Mouse (Mus musculus): ENCODE measurements around the gene Eif3b. TPM values are rescaled to one million over a fixed set of nuclear protein-coding genes. Genes with fewer than 3 reads are reported as not detected.
"Not testable (repeated sequence)": the region's sequence is repeated elsewhere in the genome, so short reads cannot be mapped to it uniquely, and the experiment has no call there.

The Eif3b gene
- polyA plus RNA-seq, 1 experiment from 2014 or later, result 210 TPM

DNA sequence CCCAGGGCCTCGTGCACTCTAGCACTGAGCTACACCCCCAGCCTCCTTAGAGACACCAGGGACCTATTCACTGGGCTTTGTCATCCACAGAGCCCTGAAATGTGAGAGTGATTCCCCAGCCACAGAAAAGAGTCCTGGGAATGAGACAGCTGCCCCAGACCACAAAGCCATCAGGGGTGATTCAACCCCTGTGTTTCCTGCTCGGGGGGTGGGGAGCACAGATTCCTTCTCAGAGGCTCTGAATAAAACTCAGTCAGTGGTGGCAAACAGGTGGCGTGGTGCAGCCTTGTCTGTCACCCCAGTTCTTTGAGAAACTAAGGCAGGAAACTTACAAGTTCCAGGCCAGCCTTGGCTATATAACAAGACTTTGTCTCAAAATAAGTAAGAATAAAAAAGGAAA lies 42.3 kb downstream of the Eif3b start:
- 90% methylated on average over 3 of the region's 3 CpGs for WGBS
- no peak for DNase-seq (ENCODE audit: low spot score)
- no peak for ATAC-seq (ENCODE audit: insufficient number of reproducible peaks, low FRiP score, low TSS enrichment, low read depth)

GRCm38 (mm10) chr5:140463151-140463550 lies 44.0 kb downstream of the Eif3b start:
- H3K27me3 ChIP-seq (ENCODE audit: control insufficient read depth, insufficient read depth, low read length); H3K9me3 ChIP-seq (ENCODE audit: control insufficient read depth, low read length): not testable (repeated sequence)
- 88% methylated on average over 2 of the region's 2 CpGs for WGBS

More for the DNA sequence above, 42.3 kb downstream of the Eif3b start:
- H3K4me1 ChIP-seq (ENCODE audit: control insufficient read depth, insufficient read depth, low read length), result no peaks in the 10 kb centered on the region
- H3K27ac ChIP-seq (replicated peaks; ENCODE audit: low read depth, low read length), result no peak overlapping the region
- H3K4me2 ChIP-seq (ENCODE audit: low read depth, severe bottlenecking), result no peak overlapping the region
- H3K36me3 ChIP-seq (ENCODE audit: control insufficient read depth, insufficient read depth, low read length), result no peaks in the 10 kb centered on the region
- H3K27me3 ChIP-seq (ENCODE audit: control insufficient read depth, insufficient read depth, low read length), result no peaks in the 10 kb centered on the region
- no peak overlapping the region for H3K4me3 ChIP-seq (ENCODE audit: low read depth, low read length)
- H3K9ac ChIP-seq (ENCODE audit: low read length), result no peak overlapping the region
- H3K9me3 ChIP-seq (ENCODE audit: control insufficient read depth, low read length), result peaks cover 6% of the 10 kb centered on the region; the same call in 1 of the 2 replicates

GRCm38 (mm10) chr5:140464943-140465342 lies 45.8 kb downstream of the Eif3b start:
- Histone ChIP-seq H3K4me2 (ENCODE audit: low read depth, severe bottlenecking) (no peak overlapping the region), H3K4me1 (ENCODE audit: control insufficient read depth, insufficient read depth, low read length) (no peaks in the 10 kb centered on the region), H3K4me3 (ENCODE audit: low read depth, low read length) (no peak overlapping the region), H3K9ac (ENCODE audit: low read length) (no peak overlapping the region), H3K36me3 (ENCODE audit: control insufficient read depth, insufficient read depth, low read length) (no peaks in the 10 kb centered on the region), H3K27me3 (ENCODE audit: control insufficient read depth, insufficient read depth, low read length) (no peaks in the 10 kb centered on the region), H3K27ac (replicated peaks; ENCODE audit: low read depth, low read length) (no peak overlapping the region), H3K9me3 (ENCODE audit: control insufficient read depth, low read length) (peaks cover 6% of the 10 kb centered on the region; the same call in 1 of the 2 replicates)
- DNase-seq (ENCODE audit: low spot score), result no peak
- 78% methylated on average over 2 of the region's 2 CpGs for WGBS
- ATAC-seq (ENCODE audit: insufficient number of reproducible peaks, low FRiP score, low TSS enrichment, low read depth), result no peak

More at GRCm38 (mm10) chr5:140463151-140463550, 44.0 kb downstream of the Eif3b start:
- not testable (repeated sequence) for H3K4me1 ChIP-seq (ENCODE audit: control insufficient read depth, insufficient read depth, low read length); ATAC-seq (ENCODE audit: insufficient number of reproducible peaks, low FRiP score, low TSS enrichment, low read depth); H3K4me2 ChIP-seq (ENCODE audit: low read depth, severe bottlenecking); H3K27ac ChIP-seq (replicated peaks; ENCODE audit: low read depth, low read length); H3K36me3 ChIP-seq (ENCODE audit: control insufficient read depth, insufficient read depth, low read length); H3K4me3 ChIP-seq (ENCODE audit: low read depth, low read length); H3K9ac ChIP-seq (ENCODE audit: low read length); DNase-seq (ENCODE audit: low spot score)

DNA sequence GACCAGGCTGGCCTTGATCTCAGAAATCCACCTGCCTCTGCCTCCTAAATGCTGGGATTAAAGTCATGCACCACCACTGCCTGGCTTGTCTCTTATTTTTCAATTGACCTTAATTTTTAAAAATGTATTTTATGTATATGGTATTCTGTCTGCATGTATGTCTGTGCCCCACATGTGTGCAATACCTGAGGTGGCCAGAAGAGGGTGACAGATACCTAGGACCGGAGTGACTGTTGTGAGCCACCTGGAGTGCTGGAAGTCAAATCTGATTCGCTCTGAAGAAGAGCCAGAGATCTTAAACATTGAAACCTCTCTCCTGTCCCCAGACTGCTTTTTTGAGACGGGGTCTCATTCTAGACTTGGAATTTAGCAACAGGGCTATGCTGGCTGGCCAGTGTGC lies 53.2 kb downstream of the Eif3b start:
- DNase-seq (ENCODE audit: low spot score) (no peak), ATAC-seq (ENCODE audit: insufficient number of reproducible peaks, low FRiP score, low TSS enrichment, low read depth) (no peak)
- no peak overlapping the region for H3K27ac ChIP-seq (replicated peaks; ENCODE audit: low read depth, low read length)
- no peak overlapping the region for H3K9ac ChIP-seq (ENCODE audit: low read length)
- H3K36me3 ChIP-seq (ENCODE audit: control insufficient read depth, insufficient read depth, low read length), result no peaks in the 10 kb centered on the region
- H3K9me3 ChIP-seq (ENCODE audit: control insufficient read depth, low read length), result no peaks in the 10 kb centered on the region
- no peak overlapping the region for H3K4me3 ChIP-seq (ENCODE audit: low read depth, low read length)
- no peak overlapping the region for H3K4me2 ChIP-seq (ENCODE audit: low read depth, severe bottlenecking)
- H3K4me1 ChIP-seq (ENCODE audit: control insufficient read depth, insufficient read depth, low read length), result no peaks in the 10 kb centered on the region
- WGBS, result 75% methylated on average over 3 of the region's 3 CpGs
- no peaks in the 10 kb centered on the region for H3K27me3 ChIP-seq (ENCODE audit: control insufficient read depth, insufficient read depth, low read length)

- Histone ChIP-seq H3K36me3 (ENCODE audit: control insufficient read depth, insufficient read depth, low read length) (no peaks in the 10 kb centered on the region), H3K4me1 (ENCODE audit: control insufficient read depth, insufficient read depth, low read length) (no peaks in the 10 kb centered on the region), H3K27ac (replicated peaks; ENCODE audit: low read depth, low read length) (no peak overlapping the region), H3K27me3 (ENCODE audit: control insufficient read depth, insufficient read depth, low read length) (no peaks in the 10 kb centered on the region), H3K9me3 (ENCODE audit: control insufficient read depth, low read length) (no peaks in the 10 kb centered on the region), H3K4me2 (ENCODE audit: low read depth, severe bottlenecking) (no peak overlapping the region), H3K4me3 (ENCODE audit: low read depth, low read length) (no peak overlapping the region), H3K9ac (ENCODE audit: low read length) (no peak overlapping the region)
- DNase-seq (ENCODE audit: low spot score), result no peak
- 86% methylated on average over 4 of the region's 4 CpGs for WGBS
- ATAC-seq (ENCODE audit: insufficient number of reproducible peaks, low FRiP score, low TSS enrichment, low read depth), result no peak
These were observed 62.3 kb downstream of the Eif3b start for GRCm38 (mm10) chr5:140481458-140481857.

- Histone ChIP-seq H3K4me1 (ENCODE audit: control insufficient read depth, insufficient read depth, low read length) (no peaks in the 10 kb centered on the region), H3K27ac (replicated peaks; ENCODE audit: low read depth, low read length) (no peak overlapping the region), H3K9ac (ENCODE audit: low read length) (no peak overlapping the region), H3K27me3 (ENCODE audit: control insufficient read depth, insufficient read depth, low read length) (no peaks in the 10 kb centered on the region), H3K4me3 (ENCODE audit: low read depth, low read length) (no peak overlapping the region), H3K4me2 (ENCODE audit: low read depth, severe bottlenecking) (no peak overlapping the region), H3K36me3 (ENCODE audit: control insufficient read depth, insufficient read depth, low read length) (no peaks in the 10 kb centered on the region), H3K9me3 (ENCODE audit: control insufficient read depth, low read length) (no peaks in the 10 kb centered on the region)
- ATAC-seq (ENCODE audit: insufficient number of reproducible peaks, low FRiP score, low TSS enrichment, low read depth) (no peak), DNase-seq (ENCODE audit: low spot score) (no peak)
- 66% methylated on average over 6 of the region's 6 CpGs for WGBS
These were observed 72.0 kb downstream of the Eif3b start for GRCm38 (mm10) chr5:140491142-140491541.

- no peak overlapping the region for H3K9ac ChIP-seq (ENCODE audit: low read length)
- no peak overlapping the region for H3K4me3 ChIP-seq (ENCODE audit: low read depth, low read length)
- H3K27ac ChIP-seq (replicated peaks; ENCODE audit: low read depth, low read length), result no peak overlapping the region
- H3K36me3 ChIP-seq (ENCODE audit: control insufficient read depth, insufficient read depth, low read length), result no peaks in the 10 kb centered on the region
- no peak overlapping the region for H3K4me2 ChIP-seq (ENCODE audit: low read depth, severe bottlenecking)
- no peaks in the 10 kb centered on the region for H3K27me3 ChIP-seq (ENCODE audit: control insufficient read depth, insufficient read depth, low read length)
- no peak for DNase-seq (ENCODE audit: low spot score)
- no peak for ATAC-seq (ENCODE audit: insufficient number of reproducible peaks, low FRiP score, low TSS enrichment, low read depth)
- H3K4me1 ChIP-seq (ENCODE audit: control insufficient read depth, insufficient read depth, low read length), result no peaks in the 10 kb centered on the region
- H3K9me3 ChIP-seq (ENCODE audit: control insufficient read depth, low read length), result no peaks in the 10 kb centered on the region
- WGBS, result 21% methylated on average over 11 of the region's 11 CpGs
These were observed 73.6 kb downstream of the Eif3b start for GRCm38 (mm10) chr5:140492684-140493233.

Data from limb, embryonic 11.5 days (tissue).